Comparison of ENCODE assay signal across 9 mouse cellular contexts in the genomic region with DNA sequence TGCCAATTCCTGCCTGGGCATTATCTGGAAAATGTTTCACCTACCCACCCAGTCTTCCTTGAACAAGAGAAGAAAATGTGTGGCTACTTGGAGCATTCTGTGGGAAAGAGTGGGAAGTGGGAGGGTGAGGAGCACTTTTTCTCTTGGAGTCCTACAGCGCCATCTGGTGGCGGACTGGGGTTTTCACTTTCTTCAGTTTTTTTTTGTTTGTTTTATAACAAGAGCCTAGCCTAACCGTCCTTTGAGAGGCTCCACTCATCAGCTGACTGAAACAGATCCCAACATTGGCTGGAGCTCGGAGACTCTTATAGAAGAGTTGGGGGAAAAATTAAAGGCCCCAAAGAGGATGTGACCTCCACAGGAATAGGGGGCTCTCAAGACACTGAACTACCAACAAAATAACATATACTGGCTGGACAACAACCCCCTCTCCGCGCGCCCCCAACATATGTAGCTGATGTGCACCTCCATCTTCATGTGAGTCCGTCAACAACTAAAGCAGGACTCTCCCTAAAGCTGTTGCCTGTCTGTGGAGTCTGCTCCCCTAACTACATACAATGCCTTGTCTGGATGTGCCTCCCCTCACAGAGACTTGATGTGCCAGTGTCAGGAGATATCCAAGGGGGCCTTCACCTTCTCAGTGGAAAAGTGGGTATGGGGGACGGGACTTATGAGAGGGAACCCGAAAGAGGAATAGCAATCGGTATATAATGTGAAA. TPM values are rescaled to one million over a fixed set of nuclear protein-coding genes. Genes with fewer than 3 reads are reported as not detected.
DNase-seq lines count a peak whose midpoint lies in the region; ATAC-seq and TF ChIP-seq lines count a peak whose summit lies in the region.
"Had no signal": no experiment of that assay in that cellular context is flagged by ENCODE, and none has a peak within 500 bp of the region (broad histone marks: within the 10 kb centered on the region; RNA-seq: fewer than 3 reads in every experiment).

No protein-coding gene starts in this region.

- peak; percentile 31 to 72 for DNase-seq in heart, adult 18-20 months
- no peak for DNase-seq in heart, embryonic 10.5 days (ENCODE audit: low spot score)
- peak; percentile 73 to 76 for DNase-seq in cerebellum, adult 2 months
- DNase-seq in frontal cortex, adult 2 months (ENCODE audit: extremely low spot score in 1 of 2, low spot score in 1 of 2), result peak; percentile 74 to 88
- DNase-seq in hindlimb bud, embryonic 11.5 days (ENCODE audit: extremely low spot score, low read depth, low spot score), result peak; percentile 28
- DNase-seq in left cerebral cortex, postnatal 14 days (ENCODE audit: low spot score in 2 of 2), result peak; percentile 84 to 86
- DNase-seq in splenic B cell, adult 2 months (ENCODE audit: low read depth, low spot score), result peak; percentile 45

- intact Hi-C loops in left cerebral cortex, postnatal 14 days (cut with DNase I), result loop anchor here (1.0 to 5.0 kb wide), 2 partner anchors 77 to 114 kb away; no protein-coding TSS in a partner anchor

- no peak overlapping the region for H3K9ac ChIP-seq in midbrain, embryonic 15.5 days
- H3K9ac ChIP-seq: neural tube, embryonic 12.5 days had no signal

- TF ChIP-seq CTCF in cerebellum, adult 2 months (IDR thresholded peaks at IDR 0.05; ENCODE audit: borderline replicate concordance, insufficient read depth, low read depth, low read length), result peak; percentile 73

- H3K9me3 ChIP-seq in heart, embryonic 10.5 days, result no peaks in the 10 kb centered on the region
- H3K9me3 ChIP-seq in midbrain, embryonic 15.5 days, result no peaks in the 10 kb centered on the region
- H3K9me3 ChIP-seq: neural tube, embryonic 12.5 days had no signal

- ATAC-seq in midbrain, embryonic 15.5 days (replicated peaks), result peak; percentile 86

- no peaks in the 10 kb centered on the region for H3K27me3 ChIP-seq in heart, embryonic 10.5 days (ENCODE audit: insufficient read depth, poor library complexity, severe bottlenecking)
- no peaks in the 10 kb centered on the region for H3K27me3 ChIP-seq in cerebellum, adult 2 months (ENCODE audit: control insufficient read depth, insufficient read depth, low read length)
- H3K27me3 ChIP-seq in midbrain, embryonic 15.5 days (replicated peaks), result no peaks in the 10 kb centered on the region
- H3K27me3 ChIP-seq in splenic B cell, adult 2 months (ENCODE audit: control insufficient read depth, insufficient read depth, low read length, poor library complexity, severe bottlenecking), result no peaks in the 10 kb centered on the region
- H3K27me3 ChIP-seq: neural tube, embryonic 12.5 days had no signal

- H3K27ac ChIP-seq in heart, embryonic 10.5 days, result no peak overlapping the region
- no peak overlapping the region for H3K27ac ChIP-seq in cerebellum, adult 2 months (ENCODE audit: insufficient read depth, low read length)
- H3K27ac ChIP-seq in midbrain, embryonic 15.5 days, result no peak overlapping the region
- H3K27ac ChIP-seq: neural tube, embryonic 12.5 days had no signal

- H3K36me3 ChIP-seq in heart, embryonic 10.5 days, result no peaks in the 10 kb centered on the region
- no peaks in the 10 kb centered on the region for H3K36me3 ChIP-seq in midbrain, embryonic 15.5 days (replicated peaks)
- no peaks in the 10 kb centered on the region for H3K36me3 ChIP-seq in splenic B cell, adult 2 months (ENCODE audit: control insufficient read depth, insufficient read depth, low read length, poor library complexity, severe bottlenecking)
- H3K36me3 ChIP-seq: neural tube, embryonic 12.5 days had no signal

- H3K4me1 ChIP-seq in heart, embryonic 10.5 days, result no peaks in the 10 kb centered on the region
- peaks cover 3% of the 10 kb centered on the region; the same call in 1 of the 2 replicates for H3K4me1 ChIP-seq in cerebellum, adult 2 months (ENCODE audit: control insufficient read depth, insufficient read depth, low read length)
- no peaks in the 10 kb centered on the region for H3K4me1 ChIP-seq in midbrain, embryonic 15.5 days
- H3K4me1 ChIP-seq: neural tube, embryonic 12.5 days had no signal

- H3K4me2 ChIP-seq in midbrain, embryonic 15.5 days, result peak overlapping the region; percentile 22
- H3K4me2 ChIP-seq: neural tube, embryonic 12.5 days had no signal

- WGBS in heart, embryonic 10.5 days, result 46% methylated on average over 11 of the region's 11 CpGs
- 46% methylated on average over 11 of the region's 11 CpGs for WGBS in cerebellum, adult 2 months
- WGBS in midbrain, embryonic 15.5 days, result 53% methylated on average over 11 of the region's 11 CpGs

- no peak overlapping the region for H3K4me3 ChIP-seq in heart, embryonic 10.5 days
- peak overlapping the region; percentile 49 for H3K4me3 ChIP-seq in cerebellum, adult 2 months (replicated peaks; ENCODE audit: insufficient read depth, low read depth, low read length)
- H3K4me3 ChIP-seq in midbrain, embryonic 15.5 days, result peak overlapping the region; percentile 8; the same call in 1 of the 2 replicates
- H3K4me3 ChIP-seq: neural tube, embryonic 12.5 days had no signal

- no peak for TF ChIP-seq POLR2A in cerebellum, adult 2 months (IDR thresholded peaks at IDR 0.05; ENCODE audit: borderline replicate concordance, insufficient read depth, low read length)

RNA-seq across cellular contexts. Expression of a gene that starts 8.4 kb away (rescaled TPM):
- under 1 TPM in 1 of 2 experiments, not detected in 1; 0.18 TPM for total RNA-seq in heart, adult 18-20 months (2021)
- 26.6 and 40.1 TPM in 2 replicates for polyA plus RNA-seq in heart, embryonic 10.5 days (2016; fragmentation: Nextera tagmentation; extraction: Ambion mirVana)
- polyA plus RNA-seq in cerebellum, adult 2 months (2012; rRNA removed), result 27.7 and 28.2 TPM in 2 replicates
- polyA plus RNA-seq in frontal cortex, adult 2 months (2012; rRNA removed), result 15.5 and 16.5 TPM in 2 replicates
- 1 to 10 TPM; 7.6 to 8.0 TPM for total RNA-seq in left cerebral cortex, postnatal 14 days (2021)
- 21.5 and 25.0 TPM in 2 replicates for polyA plus RNA-seq in midbrain, embryonic 15.5 days (2015; fragmentation: Nextera tagmentation; extraction: Ambion mirVana)
